Mouse (Mus musculus): ENCODE measurements around the gene Wfdc15a.
"Not testable (repeated sequence)": the region's sequence is repeated elsewhere in the genome, so short reads cannot be mapped to it uniquely, and the experiment has no call there.

Gene Wfdc15a

GRCm38 (mm10) chr2:164199626-164200327 lies at the start of gene Wfdc15a:
Gene Wfdc15a (minus strand): TSS chr2:164200130.
- DNase-seq (ENCODE audit: low spot score in 2 of 2), result no peak

- DNase-seq (ENCODE audit: low spot score in 2 of 2), result no peak
Observed at GRCm38 (mm10) chr2:164238366-164238765, 38.4 kb upstream of the Wfdc15a start, which contains the start of gene Svs2. Gene Svs2 (minus strand): TSS chr2:164238466.

- DNase-seq (ENCODE audit: low spot score in 2 of 2), result no peak
Observed at GRCm38 (mm10) chr2:164232671-164233070, 32.7 kb upstream of the Wfdc15a start.

GRCm38 (mm10) chr2:164228361-164229070 lies 28.6 kb upstream of the Wfdc15a start:
- no peak for DNase-seq (ENCODE audit: low spot score in 2 of 2)

GRCm38 (mm10) chr2:164221522-164221921 lies 21.6 kb upstream of the Wfdc15a start, which contains the start of gene Wfdc15b:
Gene Wfdc15b (minus strand): TSS chr2:164221660.
- no peak for DNase-seq (ENCODE audit: low spot score in 2 of 2)

- no peak for DNase-seq (ENCODE audit: low spot score in 2 of 2)
Observed at GRCm38 (mm10) chr2:164219295-164219694, 19.4 kb upstream of the Wfdc15a start.

- peak; percentile 2 to 20 for DNase-seq (ENCODE audit: low spot score in 2 of 2)
Observed at GRCm38 (mm10) chr2:164212711-164213110, 12.8 kb upstream of the Wfdc15a start.

- DNase-seq (ENCODE audit: low spot score in 2 of 2), result no peak
Observed at GRCm38 (mm10) chr2:164210892-164211291, 11.0 kb upstream of the Wfdc15a start.

GRCm38 (mm10) chr2:164206676-164207075 lies 6.7 kb upstream of the Wfdc15a start:
- DNase-seq (ENCODE audit: low spot score in 2 of 2), result peak in 1 of 2 experiments; percentile 47

GRCm38 (mm10) chr2:164206011-164206410 lies 6.1 kb upstream of the Wfdc15a start:
- not testable (repeated sequence) for DNase-seq (ENCODE audit: low spot score in 2 of 2)

GRCm38 (mm10) chr2:164196700-164196990 lies 3.3 kb downstream of the Wfdc15a start:
- no peak for DNase-seq (ENCODE audit: low spot score in 2 of 2)

GRCm38 (mm10) chr2:164195971-164196699 lies 3.8 kb downstream of the Wfdc15a start:
- no peak for DNase-seq (ENCODE audit: low spot score in 2 of 2)

GRCm38 (mm10) chr2:164194959-164195630 lies 4.8 kb downstream of the Wfdc15a start:
- no peak for DNase-seq (ENCODE audit: low spot score in 2 of 2)

- DNase-seq (ENCODE audit: low spot score in 2 of 2), result no peak
Observed at GRCm38 (mm10) chr2:164192279-164192678, 7.7 kb downstream of the Wfdc15a start.

GRCm38 (mm10) chr2:164190576-164190975 lies 9.4 kb downstream of the Wfdc15a start, which contains the start of gene Wfdc12:
Gene Wfdc12 (minus strand): TSS chr2:164190608.
- no peak for DNase-seq (ENCODE audit: low spot score in 2 of 2)

- no peak for DNase-seq (ENCODE audit: low spot score in 2 of 2)
Observed at GRCm38 (mm10) chr2:164188722-164189121, 11.2 kb downstream of the Wfdc15a start.

GRCm38 (mm10) chr2:164184145-164184719 lies 15.7 kb downstream of the Wfdc15a start:
- DNase-seq (ENCODE audit: low spot score in 2 of 2), result no peak

GRCm38 (mm10) chr2:164183340-164183739 lies 16.6 kb downstream of the Wfdc15a start:
- DNase-seq (ENCODE audit: low spot score in 2 of 2), result no peak

- DNase-seq (ENCODE audit: low spot score in 2 of 2), result no peak
Observed at GRCm38 (mm10) chr2:164182692-164183255, 17.2 kb downstream of the Wfdc15a start, which contains the start of gene Wfdc5. Gene Wfdc5 (minus strand): TSS chr2:164182742.

GRCm38 (mm10) chr2:164180770-164181169 lies 19.2 kb downstream of the Wfdc15a start:
- no peak for DNase-seq (ENCODE audit: low spot score in 2 of 2)

- DNase-seq (ENCODE audit: low spot score in 2 of 2), result no peak
Observed at GRCm38 (mm10) chr2:164180124-164180523, 19.8 kb downstream of the Wfdc15a start.
